Mouse (Mus musculus) liver, postnatal 0 days (tissue): ENCODE data around the gene Tgm2.

Source experiments
- CTCF ChIP-seq: sonication (generic); IDR thresholded peaks from 2 replicates; pipeline ENCODE4 v1.5.1; 2016; ENCODE audit warnings: antibody characterized with exemption, low read depth
- EP300 ChIP-seq: IDR thresholded peaks from 2 replicates; pipeline ENCODE4 v1.6.1; 2016; ENCODE audit warnings: antibody characterized with exemption, low read depth, mild to moderate bottlenecking

DNA sequence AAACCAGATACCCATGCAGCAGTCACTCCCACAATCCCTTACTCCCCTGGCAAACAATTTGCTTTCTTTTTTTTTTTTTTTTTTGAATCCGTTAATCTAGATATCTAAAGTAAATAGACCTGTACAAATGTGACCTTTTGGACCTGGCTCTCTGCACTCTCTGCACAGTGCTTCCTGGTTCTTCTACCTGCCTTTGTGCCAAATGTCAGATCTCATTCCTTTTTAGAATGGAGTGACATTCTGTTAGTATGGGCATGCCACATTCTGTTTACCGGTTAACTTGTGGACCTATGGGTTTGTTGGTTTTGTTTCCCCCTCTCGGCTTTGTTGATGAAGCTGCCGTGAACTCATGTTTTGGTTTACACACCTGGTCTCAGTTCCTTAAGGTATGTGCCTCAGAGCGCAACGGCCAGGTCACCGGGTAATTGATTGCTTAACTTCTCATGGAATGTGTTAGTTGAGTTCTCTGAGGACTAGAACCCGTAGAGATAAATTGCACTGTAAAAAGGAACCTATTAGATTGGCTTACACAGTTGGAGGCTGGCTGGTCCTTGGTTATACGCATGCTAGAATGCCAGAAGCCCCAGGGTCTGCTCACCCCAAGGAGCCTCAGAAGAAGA lies 65.5 kb downstream of the Tgm2 start:
- TF ChIP-seq CTCF (no peak), EP300 (peak; percentile 48; the same call in 1 of the 2 replicates)
